Mouse (Mus musculus) thymus, postnatal 36 days (tissue): ENCODE results near the gene Nudt1.
A peak's percentile ranks its signal among the peaks of the same experiment; 100 is the strongest.

ENCODE experiments used
- DNase-seq, 2 experiments: peaks; one replicate each; pipeline ENCODE4 v3.0.0; 2022; ENCODE audit warnings: mixed read lengths in 2 of 2

Gene Nudt1

GRCm38 (mm10) chr5:140321042-140321755 lies at the start of gene Nudt1, which contains the start of gene Mad1l1:
Nudt1 (plus strand) TSS chr5:140321656.
Mad1l1 (minus strand) TSS chr5:140321552.
- DNase-seq, result peak; percentile 93 to 95

- no peak for DNase-seq
Measured at GRCm38 (mm10) chr5:140276779-140277178, 44.7 kb upstream of the Nudt1 start.

- DNase-seq, result no peak
Measured at GRCm38 (mm10) chr5:140280205-140280604, 41.3 kb upstream of the Nudt1 start.

GRCm38 (mm10) chr5:140282376-140282775 lies 39.1 kb upstream of the Nudt1 start:
- DNase-seq, result peak; percentile 76 to 90

GRCm38 (mm10) chr5:140282900-140283299 lies 38.6 kb upstream of the Nudt1 start:
- DNase-seq, result no peak

GRCm38 (mm10) chr5:140284011-140284410 lies 37.4 kb upstream of the Nudt1 start:
- DNase-seq, result no peak

GRCm38 (mm10) chr5:140284761-140285160 lies 36.7 kb upstream of the Nudt1 start:
- DNase-seq, result no peak

GRCm38 (mm10) chr5:140288287-140288686 lies 33.2 kb upstream of the Nudt1 start:
- no peak for DNase-seq

GRCm38 (mm10) chr5:140289161-140289560 lies 32.3 kb upstream of the Nudt1 start:
- no peak for DNase-seq

GRCm38 (mm10) chr5:140292152-140292551 lies 29.3 kb upstream of the Nudt1 start:
- DNase-seq, result peak; percentile 79 to 82

- no peak for DNase-seq
Measured at GRCm38 (mm10) chr5:140298291-140298690, 23.2 kb upstream of the Nudt1 start.

GRCm38 (mm10) chr5:140306016-140306415 lies 15.4 kb upstream of the Nudt1 start:
- DNase-seq, result no peak

GRCm38 (mm10) chr5:140307602-140308001 lies 13.9 kb upstream of the Nudt1 start:
- no peak for DNase-seq

GRCm38 (mm10) chr5:140316716-140317115 lies 4.7 kb upstream of the Nudt1 start:
- DNase-seq, result no peak

- DNase-seq, result no peak
Measured at GRCm38 (mm10) chr5:140321756-140322575, 510 bp downstream of the Nudt1 start.

GRCm38 (mm10) chr5:140324058-140324457 lies 2.6 kb downstream of the Nudt1 start:
- DNase-seq, result no peak

GRCm38 (mm10) chr5:140331615-140332512 lies 10.4 kb downstream of the Nudt1 start, which contains the start of gene Mrm2:
Mrm2 (minus strand) TSS chr5:140331898.
- peak; percentile 86 to 87 for DNase-seq

GRCm38 (mm10) chr5:140332519-140332918 lies 11.1 kb downstream of the Nudt1 start:
- no peak for DNase-seq

- peak in 1 of 2 experiments; percentile 12 for DNase-seq
Measured at GRCm38 (mm10) chr5:140333631-140334030, 12.2 kb downstream of the Nudt1 start.

GRCm38 (mm10) chr5:140336680-140337079 lies 15.2 kb downstream of the Nudt1 start:
- DNase-seq, result peak in 1 of 2 experiments; percentile 32

GRCm38 (mm10) chr5:140338779-140339178 lies 17.3 kb downstream of the Nudt1 start:
- DNase-seq, result no peak

- DNase-seq, result no peak
Measured at GRCm38 (mm10) chr5:140339836-140340235, 18.4 kb downstream of the Nudt1 start.

- DNase-seq, result no peak
Measured at GRCm38 (mm10) chr5:140342880-140343279, 21.4 kb downstream of the Nudt1 start.
